Mouse (Mus musculus): ENCODE results near the gene Bhmt2.

The Bhmt2 gene

DNA sequence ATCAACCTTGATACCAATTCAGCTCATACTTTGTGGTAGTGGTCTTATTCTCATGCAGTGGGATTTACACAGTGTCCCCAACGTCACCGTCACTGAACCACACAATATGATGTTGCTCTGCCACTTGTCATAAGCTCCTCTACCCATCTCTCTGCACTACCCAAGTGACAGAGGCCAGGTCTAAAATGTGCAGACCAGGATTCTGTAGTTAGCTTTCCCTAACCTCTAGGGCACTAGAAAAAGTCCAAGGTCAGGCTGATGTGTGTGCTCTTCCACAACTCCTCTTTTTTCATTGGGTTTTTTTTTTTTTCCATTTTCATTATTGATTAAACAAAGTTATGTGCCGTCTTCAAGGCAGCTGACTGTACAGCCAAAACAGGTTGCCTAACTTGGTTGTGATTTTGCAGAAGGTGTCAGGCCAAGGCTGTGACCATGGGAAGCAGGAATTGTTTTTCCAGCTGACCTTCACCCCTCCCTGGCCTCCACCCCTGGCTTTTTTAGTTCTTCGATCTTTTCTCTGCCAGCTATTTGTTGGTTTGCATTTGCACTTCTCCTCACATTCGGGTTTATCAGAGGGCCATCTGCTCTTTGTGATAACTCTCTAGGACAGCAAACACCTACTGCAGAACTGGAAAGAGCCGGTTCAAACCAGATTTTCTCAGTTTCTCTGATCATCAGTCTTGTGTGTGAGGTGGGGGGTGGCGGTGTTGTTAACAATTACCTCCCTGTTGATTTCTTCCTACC is 25.5 kb downstream of the Bhmt2 start:
- in situ Hi-C loops (cut with MboI, MseI) = no loop called here

DNA sequence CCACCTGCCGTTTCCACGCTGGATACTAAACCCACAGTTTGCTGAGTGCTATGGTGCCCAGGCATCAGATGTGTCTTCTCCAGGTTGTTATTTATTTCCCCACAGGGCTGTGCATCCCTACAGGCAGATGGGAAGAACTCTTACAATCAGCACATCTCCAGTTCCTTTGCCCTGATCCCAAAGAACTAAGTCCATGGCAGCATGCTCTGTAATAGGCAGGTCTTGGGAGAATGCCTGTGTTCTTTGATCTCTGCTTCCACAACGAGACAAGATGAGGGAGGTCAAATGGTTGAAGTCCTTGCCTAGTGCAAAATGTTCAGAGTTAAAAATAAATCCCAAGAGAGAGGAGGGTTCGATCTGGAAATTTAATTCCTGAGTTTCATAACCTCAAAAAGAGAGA is 34.5 kb downstream of the Bhmt2 start:
- in situ Hi-C loops (cut with MboI, MseI) = no loop called here

DNA sequence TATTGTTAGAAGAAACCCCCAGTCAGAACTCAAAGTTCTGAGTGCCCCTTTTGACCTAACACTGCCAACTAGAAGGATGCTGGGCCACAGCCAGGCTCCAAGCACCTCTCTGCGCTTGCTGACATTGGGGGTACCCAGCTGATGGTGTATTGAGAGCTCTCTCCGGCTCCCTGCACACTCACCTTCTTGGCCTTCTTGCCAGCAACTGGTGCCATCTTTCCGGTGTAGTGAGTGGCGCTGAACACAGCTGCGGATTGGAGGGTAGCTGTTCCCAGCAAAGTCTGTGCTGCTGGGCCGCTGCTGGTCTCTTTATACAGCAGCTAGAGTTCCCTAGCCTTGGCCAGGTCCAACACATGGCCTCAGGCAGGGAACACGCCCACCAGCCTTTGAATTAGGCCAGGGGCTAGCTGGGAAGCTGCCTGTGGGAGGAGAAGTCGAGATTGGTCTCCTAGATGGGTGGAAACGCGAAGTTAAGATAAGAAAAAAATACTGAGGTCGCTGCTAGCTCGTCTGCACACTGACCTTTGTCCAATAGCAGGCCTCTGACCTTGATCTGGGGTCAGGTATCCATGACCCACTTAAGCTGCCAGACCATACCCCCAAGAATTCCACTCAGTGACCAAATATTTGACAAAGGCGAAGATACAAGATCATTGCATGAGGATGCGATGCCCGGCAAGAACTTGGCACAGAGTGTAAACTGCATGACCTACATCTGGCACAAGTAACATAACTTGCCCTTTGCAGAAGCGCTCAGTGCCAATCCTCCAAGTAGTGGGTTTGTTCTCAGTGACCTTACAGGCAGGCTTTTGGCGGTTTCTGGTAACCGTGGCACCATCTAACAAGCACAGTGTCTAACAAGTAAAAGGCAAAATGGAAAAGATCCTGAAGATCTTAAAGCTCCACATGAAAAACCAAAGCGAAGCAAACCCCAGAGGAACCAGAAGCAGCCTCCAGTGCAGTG is 36.5 kb downstream of the Bhmt2 start, which contains the start of gene Bhmt:
Gene Bhmt, minus strand, starts transcription at position 680 of the 964 bp plus-strand sequence.
- in situ Hi-C loops (cut with MboI, MseI) = no loop called here

DNA sequence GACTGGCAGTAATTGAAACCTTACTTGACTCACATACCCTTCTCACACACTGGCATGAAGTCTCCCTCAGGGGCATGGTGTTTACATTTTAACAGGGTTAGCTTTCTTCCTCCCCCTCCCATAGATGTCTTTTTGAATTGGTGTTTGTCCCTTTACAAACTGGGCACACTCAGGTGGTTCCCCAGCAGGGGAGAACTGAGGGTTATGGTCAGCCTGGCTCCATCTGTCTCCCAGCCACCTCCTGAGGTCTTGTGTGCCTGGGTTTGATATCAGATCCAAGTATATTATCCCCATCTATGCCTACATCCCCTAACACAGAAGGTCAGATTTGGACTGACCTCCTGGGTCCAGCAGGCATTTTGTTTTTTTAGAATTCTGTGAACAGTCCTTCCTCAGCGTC is 37.5 kb downstream of the Bhmt2 start:
- in situ Hi-C loops (cut with MboI, MseI) = no loop called here

DNA sequence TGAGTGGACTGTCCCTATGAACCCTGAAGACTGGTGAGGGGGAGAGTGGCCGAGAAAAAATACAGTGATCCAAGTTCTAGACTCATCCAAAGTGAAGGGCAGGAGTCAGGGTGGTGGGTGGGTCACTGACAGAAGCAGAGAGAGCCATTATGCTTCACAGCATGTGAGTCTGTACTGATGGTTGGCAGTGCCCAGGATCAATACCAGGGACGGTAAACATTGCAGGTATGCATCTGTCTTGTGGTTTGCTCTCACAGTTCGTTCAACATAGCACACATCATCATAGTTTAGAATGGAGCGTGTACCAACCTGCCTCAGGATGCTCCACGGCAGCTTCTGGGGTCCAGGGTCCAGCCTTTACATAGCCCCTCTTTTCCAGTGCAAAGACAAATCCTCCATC is 41.2 kb downstream of the Bhmt2 start:
- in situ Hi-C loops (cut with MboI, MseI) = loop anchor here in 1 of 2 experiments (5.0 kb wide), 1 partner anchor 69 kb away; no protein-coding TSS in a partner anchor

DNA sequence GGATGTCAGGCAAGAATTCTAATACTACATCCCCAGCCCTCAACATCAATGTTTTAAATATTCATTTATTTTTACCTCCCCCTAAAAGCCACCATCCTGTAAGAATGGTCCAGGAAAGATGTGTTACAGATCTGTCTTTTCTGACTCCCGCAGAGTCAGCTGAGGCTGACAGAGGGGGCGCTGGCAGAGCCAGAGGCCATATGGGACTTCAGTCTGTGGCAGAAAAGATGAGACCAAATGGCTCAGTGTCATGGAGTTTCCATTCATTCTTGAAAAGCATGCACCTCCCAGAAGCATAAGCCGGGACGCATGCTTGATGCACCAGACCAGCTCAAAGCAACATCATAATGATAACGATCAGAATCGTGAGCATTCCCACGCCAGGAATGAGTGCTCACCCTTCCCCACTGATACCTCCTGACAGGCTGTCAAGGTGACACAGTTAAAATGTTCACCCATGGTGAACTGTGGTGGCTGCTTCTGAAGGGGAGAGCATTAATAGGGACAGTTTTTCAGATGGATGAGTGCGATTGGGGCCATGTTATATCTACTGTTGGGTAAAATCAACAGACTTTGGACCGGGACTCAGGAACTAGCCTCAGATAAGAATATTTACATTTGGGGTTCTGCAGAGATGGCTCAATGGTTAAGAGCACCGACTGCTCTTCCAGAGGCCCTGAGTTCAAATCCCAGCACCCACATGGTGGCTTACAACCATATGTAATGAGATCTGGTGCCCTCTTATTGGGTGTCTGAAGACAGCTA is 43.0 kb downstream of the Bhmt2 start:
- in situ Hi-C loops (cut with MboI, MseI) = loop anchor here in 1 of 2 experiments (5.0 kb wide), 1 partner anchor 71 kb away; no protein-coding TSS in a partner anchor

DNA sequence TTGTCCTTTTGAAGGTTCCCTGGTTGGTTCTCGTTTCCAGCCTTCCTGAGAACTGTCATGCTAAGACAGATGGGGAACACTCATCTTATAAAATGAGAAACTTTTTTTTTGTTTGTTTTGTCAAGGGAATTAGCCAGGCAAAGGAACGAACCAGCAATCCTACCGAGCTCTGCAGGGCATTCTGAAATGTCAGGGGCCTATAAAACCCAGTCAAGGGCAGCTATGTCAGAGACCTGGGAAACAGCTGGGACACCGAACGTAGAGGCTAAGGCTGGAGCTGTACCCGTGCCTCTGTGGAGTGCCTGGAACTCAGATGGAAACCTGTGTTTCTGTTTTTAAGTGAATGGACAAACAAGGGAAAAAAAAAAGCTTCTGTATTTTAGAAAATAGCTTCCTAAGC is 45.2 kb downstream of the Bhmt2 start:
- in situ Hi-C loops (cut with MboI, MseI) = no loop called here

DNA sequence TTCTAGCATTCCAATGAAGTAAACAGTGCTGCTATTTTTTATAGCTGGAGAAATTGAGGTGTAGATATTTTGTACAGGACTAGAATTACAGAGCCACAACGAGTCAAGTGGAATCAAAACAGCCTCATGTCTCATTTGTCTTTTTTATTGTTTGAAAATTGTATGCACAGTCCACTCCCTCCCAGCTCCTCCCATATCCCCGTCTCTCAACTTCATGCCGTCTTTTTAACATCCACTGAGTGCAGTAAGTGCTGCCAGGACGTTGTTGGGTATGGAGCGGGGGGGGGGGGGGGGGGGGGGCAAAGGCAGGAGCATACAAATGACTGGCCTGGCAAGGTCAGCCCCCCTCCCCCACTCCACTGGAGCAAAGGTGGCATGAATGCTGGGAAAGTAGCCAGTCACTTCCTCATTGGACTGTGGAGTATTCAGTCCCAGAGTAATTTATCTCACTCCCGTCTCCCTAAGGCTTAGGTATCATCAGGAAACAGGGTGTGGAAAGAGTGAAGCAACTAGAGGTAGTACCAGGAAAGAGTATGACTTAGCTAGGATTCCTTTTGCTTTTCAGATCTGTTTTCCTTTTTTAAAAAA is 59.6 kb downstream of the Bhmt2 start:
- in situ Hi-C loops (cut with MboI, MseI) = loop anchor here in 1 of 2 experiments (10.0 kb wide), 1 partner anchor 860 kb away; no protein-coding TSS in a partner anchor

DNA sequence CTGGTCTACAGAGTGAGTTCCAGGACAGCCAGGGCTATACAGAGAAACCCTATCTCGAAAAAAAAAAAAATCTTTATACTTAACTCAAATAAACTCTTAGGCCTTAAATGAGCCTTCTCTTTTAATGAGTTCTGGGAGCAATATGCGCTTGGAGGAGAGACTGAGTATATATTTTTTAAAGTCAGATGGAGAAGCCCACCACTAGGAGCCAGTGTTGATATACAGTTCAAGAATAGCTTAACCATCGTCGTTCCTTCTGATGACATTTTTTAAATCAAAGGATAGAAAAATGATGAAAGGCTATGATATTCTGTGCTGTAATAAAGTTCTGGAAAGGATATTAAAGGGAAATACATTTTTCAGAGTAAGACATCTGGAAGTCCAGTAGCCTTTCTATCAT is 60.3 kb downstream of the Bhmt2 start:
- in situ Hi-C loops (cut with MboI, MseI) = loop anchor here in 1 of 2 experiments (10.0 kb wide), 1 partner anchor 859 kb away; no protein-coding TSS in a partner anchor

GRCm38 (mm10) chr13:93612660-93613607 is 61.2 kb downstream of the Bhmt2 start:
- in situ Hi-C loops (cut with MboI, MseI) = loop anchor here in 1 of 2 experiments (10.0 kb wide), 1 partner anchor 858 kb away; no protein-coding TSS in a partner anchor

GRCm38 (mm10) chr13:93608476-93608875 is 65.6 kb downstream of the Bhmt2 start:
- in situ Hi-C loops (cut with MboI, MseI) = no loop called here

- in situ Hi-C loops (cut with MboI, MseI) = no loop called here
Observed at GRCm38 (mm10) chr13:93607701-93608100, 66.4 kb downstream of the Bhmt2 start.

- in situ Hi-C loops (cut with MboI, MseI) = no loop called here
Observed at GRCm38 (mm10) chr13:93606868-93607578, 67.1 kb downstream of the Bhmt2 start.
